Mouse (Mus musculus): ENCODE data around the gene Serinc2. TPM values are rescaled to one million over a fixed set of nuclear protein-coding genes. Genes with fewer than 3 reads are reported as not detected.

Gene Serinc2
- total RNA-seq, 2 experiments from 2014 or later: 11.1 to 14.1 TPM

GRCm38 (mm10) chr4:130292271-130292670 is 13.3 kb upstream of the Serinc2 start:
- Histone ChIP-seq H3K27ac (no peak overlapping the region), H3K4me3 (no peak overlapping the region)
- TF ChIP-seq CTCF (conservative IDR thresholded peaks at IDR 0.05): peak; percentile 98
- DNase-seq (ENCODE audit: low spot score in 2 of 2): peak in 1 of 2 experiments; percentile 79

GRCm38 (mm10) chr4:130289824-130290223 is 10.8 kb upstream of the Serinc2 start:
- Histone ChIP-seq H3K4me3 (no peak overlapping the region), H3K27ac (no peak overlapping the region)
- no peak for TF ChIP-seq CTCF (conservative IDR thresholded peaks at IDR 0.05)
- DNase-seq (ENCODE audit: low spot score in 2 of 2): no peak

GRCm38 (mm10) chr4:130286531-130286930 is 7.5 kb upstream of the Serinc2 start:
- TF ChIP-seq CTCF (conservative IDR thresholded peaks at IDR 0.05): no peak
- DNase-seq (ENCODE audit: low spot score in 2 of 2): no peak
- Histone ChIP-seq H3K27ac (no peak overlapping the region), H3K4me3 (no peak overlapping the region)

DNA sequence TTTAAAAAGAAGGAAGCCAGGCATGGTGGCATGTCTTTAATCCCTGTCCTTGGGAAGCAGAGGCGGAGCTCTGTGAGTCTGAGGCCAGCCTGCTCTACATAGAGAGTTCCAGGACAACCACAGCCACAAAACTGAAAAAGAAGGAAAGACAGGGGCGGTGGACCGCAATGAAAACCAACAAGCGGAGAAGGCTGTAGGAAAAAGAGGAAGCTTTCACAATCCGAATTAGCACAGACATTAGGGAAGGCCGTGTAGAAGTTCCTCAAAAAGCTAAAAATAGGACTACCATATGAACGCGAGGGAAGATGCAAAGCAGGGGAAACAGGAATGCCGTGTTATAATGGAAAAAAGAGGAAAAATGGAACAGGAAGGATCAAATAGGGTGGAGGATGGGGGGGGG is 4.8 kb upstream of the Serinc2 start:
- no peak for TF ChIP-seq CTCF (conservative IDR thresholded peaks at IDR 0.05)
- Histone ChIP-seq H3K4me3 (no peak overlapping the region), H3K27ac (no peak overlapping the region)
- DNase-seq (ENCODE audit: low spot score in 2 of 2): no peak

DNA sequence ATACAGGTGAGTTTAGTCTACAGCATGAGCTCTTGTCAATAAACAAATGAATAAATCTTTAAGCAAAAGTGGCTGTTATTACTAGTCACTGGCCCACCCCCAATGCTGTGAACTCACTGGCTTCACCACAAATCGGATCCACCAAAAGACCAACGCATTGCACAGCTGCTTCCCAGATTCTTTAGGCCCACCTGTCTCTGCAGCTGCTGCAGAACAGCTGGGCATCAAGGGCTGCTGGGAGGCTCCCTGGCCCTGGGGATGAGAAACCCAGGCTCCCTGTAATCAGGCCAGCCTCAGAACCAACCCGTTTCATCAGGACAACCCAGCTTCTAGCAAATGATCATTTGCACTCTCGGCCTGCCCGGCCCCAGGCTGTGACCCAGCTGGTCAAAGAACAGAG is 3.9 kb upstream of the Serinc2 start:
- no peak for DNase-seq (ENCODE audit: low spot score in 2 of 2)
- Histone ChIP-seq H3K27ac (no peak overlapping the region), H3K4me3 (no peak overlapping the region)
- no peak for TF ChIP-seq CTCF (conservative IDR thresholded peaks at IDR 0.05)

GRCm38 (mm10) chr4:130276573-130277176 is 2.3 kb downstream of the Serinc2 start:
- H3K27ac ChIP-seq: no peak overlapping the region
- no peak for DNase-seq (ENCODE audit: low spot score in 2 of 2)
- H3K4me3 ChIP-seq: no peak overlapping the region
- TF ChIP-seq CTCF (conservative IDR thresholded peaks at IDR 0.05): no peak

GRCm38 (mm10) chr4:130275823-130276105 is 3.2 kb downstream of the Serinc2 start:
- TF ChIP-seq CTCF (conservative IDR thresholded peaks at IDR 0.05): no peak
- Histone ChIP-seq H3K27ac (no peak overlapping the region; the same call in 1 of the 2 replicates), H3K4me3 (peak overlapping the region; percentile 69)
- no peak for DNase-seq (ENCODE audit: low spot score in 2 of 2)

GRCm38 (mm10) chr4:130275016-130275822 is 3.8 kb downstream of the Serinc2 start:
- no peak for DNase-seq (ENCODE audit: low spot score in 2 of 2)
- H3K27ac ChIP-seq: peak overlapping the region; percentile 92

DNA sequence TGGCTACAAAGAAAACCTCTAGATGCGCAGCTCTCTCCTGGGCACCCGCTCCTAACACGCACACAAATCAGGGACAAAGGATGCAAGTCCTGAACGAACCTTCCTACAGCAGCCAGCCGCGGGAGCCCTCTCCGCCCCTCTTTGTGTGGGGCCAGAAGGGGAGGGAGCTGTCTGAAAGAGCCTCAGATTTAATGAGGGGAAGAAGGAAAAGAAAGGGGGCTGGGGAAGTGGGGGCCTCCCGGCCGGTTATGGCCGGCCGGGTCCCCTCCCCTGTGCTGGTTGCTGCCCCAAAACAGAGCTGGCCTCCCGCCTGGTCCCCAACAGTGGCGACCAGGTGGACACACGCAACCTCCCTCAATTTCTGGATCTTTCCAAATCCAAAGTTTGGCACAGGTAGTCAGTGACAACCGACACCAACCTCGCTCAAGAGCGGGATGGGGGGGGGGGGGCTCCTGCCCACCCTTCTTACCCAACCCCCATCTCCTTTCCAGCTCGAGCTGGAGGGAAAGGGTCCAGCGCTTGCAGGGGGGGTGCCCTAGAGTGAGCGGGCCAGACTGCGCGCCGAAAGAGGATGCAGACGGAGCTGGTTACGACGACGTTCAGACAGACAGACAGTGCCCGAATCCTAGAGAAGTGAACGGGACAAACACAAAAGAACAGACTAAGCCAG is 4.5 kb downstream of the Serinc2 start:
- TF ChIP-seq CTCF (conservative IDR thresholded peaks at IDR 0.05): no peak
- no peak for DNase-seq (ENCODE audit: low spot score in 2 of 2)
- Histone ChIP-seq H3K4me3 (peak overlapping the region; percentile 69), H3K27ac (peak overlapping the region; percentile 92)

More at GRCm38 (mm10) chr4:130275016-130275822, 3.8 kb downstream of the Serinc2 start:
- TF ChIP-seq CTCF (conservative IDR thresholded peaks at IDR 0.05): no peak
- peak overlapping the region; percentile 69 for H3K4me3 ChIP-seq

DNA sequence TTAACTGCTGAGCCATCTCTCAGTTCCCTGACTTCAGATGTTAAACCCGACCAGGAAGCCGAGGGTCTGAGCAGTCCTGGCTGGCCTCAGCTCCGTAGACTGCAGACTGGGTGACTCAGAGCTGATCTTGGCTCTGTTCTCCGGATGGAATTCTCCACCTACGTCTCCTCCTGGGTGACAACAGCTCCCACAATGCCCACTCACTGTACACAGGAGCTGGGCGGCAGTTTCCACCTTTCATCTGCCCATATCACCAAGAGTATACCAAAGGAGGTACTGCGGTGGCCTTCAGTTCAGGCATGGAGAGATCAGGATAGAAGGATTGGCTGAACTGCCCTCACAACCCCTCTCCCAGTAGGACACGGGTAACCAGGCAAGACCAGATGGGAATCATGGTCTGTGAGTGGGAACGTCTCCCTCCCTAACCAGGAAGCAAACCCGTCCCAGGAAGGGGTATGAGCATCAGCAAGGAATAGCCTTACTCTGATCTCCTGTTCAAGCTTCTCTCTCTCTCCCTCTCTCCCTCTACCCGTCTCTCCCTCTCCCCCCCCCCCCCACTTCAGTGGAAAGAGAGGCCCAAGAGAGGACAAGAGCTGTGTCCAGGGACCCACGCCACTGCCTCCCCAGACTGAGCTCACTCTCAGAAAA is 5.2 kb downstream of the Serinc2 start:
- TF ChIP-seq CTCF (conservative IDR thresholded peaks at IDR 0.05): no peak
- Histone ChIP-seq H3K4me3 (peak overlapping the region; percentile 69), H3K27ac (peak overlapping the region; percentile 92)
- peak; percentile 38 to 41 for DNase-seq (ENCODE audit: low spot score in 2 of 2)

DNA sequence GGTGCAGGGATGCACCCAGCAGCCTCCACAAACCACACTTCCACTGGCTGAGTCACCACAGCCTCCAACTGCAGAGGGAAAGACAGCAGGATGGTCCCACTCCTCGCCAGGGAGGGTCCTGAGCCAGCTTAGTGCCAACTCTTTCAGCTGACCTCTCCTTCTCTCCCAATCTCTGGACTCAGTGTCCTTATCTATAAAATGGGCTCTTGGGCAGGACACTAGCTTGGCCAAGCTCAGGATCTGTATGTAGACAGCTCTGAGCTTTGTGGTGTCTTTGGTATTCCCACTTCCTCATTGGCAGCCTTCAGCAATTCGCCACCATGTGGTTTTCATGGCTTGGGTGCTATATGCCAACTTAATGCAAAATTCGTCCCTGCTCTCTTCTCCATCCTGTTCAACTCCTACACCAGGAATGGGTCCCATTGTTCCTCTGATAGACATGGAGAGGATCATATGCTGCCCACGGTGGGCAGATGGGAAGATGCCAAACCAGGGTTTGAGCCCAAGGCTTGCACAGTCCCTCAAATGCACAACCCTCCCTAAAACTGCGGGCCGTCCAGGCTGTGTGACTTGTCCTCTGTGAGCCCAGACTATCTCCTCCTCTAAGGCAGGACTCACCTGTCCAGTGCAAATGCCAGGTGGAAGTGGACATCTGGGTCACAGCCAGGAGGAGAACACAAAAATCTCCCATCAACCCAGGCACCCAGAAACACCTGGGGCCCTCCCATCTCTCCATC is 8.2 kb downstream of the Serinc2 start:
- TF ChIP-seq CTCF (conservative IDR thresholded peaks at IDR 0.05): no peak
- no peak overlapping the region for H3K4me3 ChIP-seq
- peak overlapping the region; percentile 92 for H3K27ac ChIP-seq
- DNase-seq (ENCODE audit: low spot score in 2 of 2): peak; percentile 28 to 42

- Histone ChIP-seq H3K4me3 (no peak overlapping the region), H3K27ac (peak overlapping the region; percentile 92)
- no peak for TF ChIP-seq CTCF (conservative IDR thresholded peaks at IDR 0.05)
- peak; percentile 86 for DNase-seq (ENCODE audit: low spot score in 2 of 2)
Observed at GRCm38 (mm10) chr4:130270089-130270488, 8.9 kb downstream of the Serinc2 start.

All from layer of hippocampus, adult 2 months (tissue).